Mouse (Mus musculus) liver, adult 2 months (tissue): ENCODE data around the gene Cryab. TPM values are rescaled to one million over a fixed set of nuclear protein-coding genes. Genes with fewer than 3 reads are reported as not detected.

ENCODE experiments used
- DNase-seq: peaks from one replicate; pipeline ENCODE4 v3.0.0-alpha.2; 2011; ENCODE audit warnings: low read depth, low spot score; ENCODE audit errors: extremely low read depth
- H3K27ac ChIP-seq: fragments of 200-500 bp; replicated peaks from 2 replicates; pipeline ENCODE4 v1.5.1; 2012; ENCODE audit warnings: low read depth, mild to moderate bottlenecking, control low read depth, inconsistent platforms, low read length; ENCODE audit not compliant: insufficient read depth
- H3K27me3 ChIP-seq: fragments of 200-500 bp; 2 replicates; pipeline ENCODE4 v1.6.1; 2012; ENCODE audit warnings: mild to moderate bottlenecking, moderate library complexity, low read length, inconsistent platforms; ENCODE audit not compliant: control insufficient read depth, insufficient read depth
- H3K36me3 ChIP-seq: fragments of 200-500 bp; 2 replicates; pipeline ENCODE4 v1.6.1; 2012; ENCODE audit warnings: low read length, inconsistent platforms; ENCODE audit not compliant: control insufficient read depth, insufficient read depth
- H3K4me1 ChIP-seq: fragments of 200-500 bp; 2 replicates; pipeline ENCODE4 v1.6.1; 2011; ENCODE audit warnings: low read length; ENCODE audit not compliant: control insufficient read depth, insufficient read depth
- H3K4me3 ChIP-seq: fragments of 200-500 bp; 2 replicates; pipeline ENCODE4 v1.5.1; 2011; ENCODE audit warnings: low read depth, mild to moderate bottlenecking, control low read depth, low read length, moderate library complexity; ENCODE audit not compliant: insufficient read depth
- H3K79me2 ChIP-seq: fragments of 200-500 bp; 2 replicates; pipeline ENCODE4 v1.6.1; 2012; ENCODE audit warnings: inconsistent platforms, mild to moderate bottlenecking, low read length, moderate library complexity; ENCODE audit not compliant: control insufficient read depth, insufficient read depth
- H3K9ac ChIP-seq: fragments of 200-500 bp; 2 replicates; pipeline ENCODE4 v1.6.1; 2012; ENCODE audit warnings: low read depth, mild to moderate bottlenecking, control low read depth, inconsistent platforms, low read length
- CTCF ChIP-seq: fragments of 200-500 bp; IDR thresholded peaks from 2 replicates; pipeline ENCODE4 v1.5.1; 2011; ENCODE audit warnings: low read depth, low read length, control low read depth
- POLR2A ChIP-seq: fragments of 200-500 bp; IDR thresholded peaks from 2 replicates; pipeline ENCODE4 v1.6.1; 2011; ENCODE audit warnings: low read length, control low read depth; ENCODE audit not compliant: insufficient read depth; ENCODE audit errors: extremely low read depth
- WGBS: fragments of 180-500 bp; shearing (Covaris S2); methylation state at CpG from one replicate; pipeline ENCODE4 v1.1.7; 2018; 5-methylcytosine and 5-hydroxymethylcytosine counted together
- polyA plus RNA-seq: library from polyadenylated mRNA; depleted of rRNA; stranded (reverse); fragments of >200 nt; gene quantifications from 2 replicates; pipeline ENCODE4 v1.2.3, GENCODE M21; 2012
- total RNA-seq: library from RNA; depleted of rRNA; stranded (reverse); fragments of >200 nt; gene quantifications from 2 replicates; pipeline ENCODE4 v1.2.3, GENCODE M21; 2014

Cryab gene
- total and polyA plus RNA-seq, 2 experiments = 2.4 to 5.5 TPM

GRCm38 (mm10) chr9:50738914-50739870 lies 11.9 kb upstream of the Cryab start, which contains the start of gene Dixdc1:
Dixdc1 (minus strand) TSS chr9:50739517.
- Histone ChIP-seq H3K4me1 (peaks cover 3% of the 10 kb centered on the region; the same call in 1 of the 2 replicates), H3K27me3 (no peaks in the 10 kb centered on the region), H3K79me2 (no peaks in the 10 kb centered on the region; the same call in 1 of the 2 replicates), H3K36me3 (peaks cover 2% of the 10 kb centered on the region; the same call in 1 of the 2 replicates), H3K9ac (no peak within 1 kb of the TSS), H3K4me3 (no peak within 1 kb of the TSS), H3K27ac (peak within 1 kb of the TSS; percentile 55)
- no peak for TF ChIP-seq POLR2A
- 7% methylated on average over 36 of the region's 36 CpGs for WGBS
- peak; percentile 88 for DNase-seq

GRCm38 (mm10) chr9:50740867-50741784 lies 10.0 kb upstream of the Cryab start:
- no peak for DNase-seq
- WGBS = 90% methylated on average over 14 of the region's 14 CpGs
- no peak overlapping the region for H3K9ac ChIP-seq
- no peak overlapping the region for H3K4me3 ChIP-seq
- no peaks in the 10 kb centered on the region for H3K27me3 ChIP-seq
- peaks cover 2% of the 10 kb centered on the region; the same call in 1 of the 2 replicates for H3K36me3 ChIP-seq
- TF ChIP-seq POLR2A (no peak), CTCF (no peak)
- H3K27ac ChIP-seq = no peak overlapping the region
- peaks cover 3% of the 10 kb centered on the region; the same call in 1 of the 2 replicates for H3K79me2 ChIP-seq
- peaks cover 6% of the 10 kb centered on the region; the same call in 1 of the 2 replicates for H3K4me1 ChIP-seq

- no peak for TF ChIP-seq CTCF
- no peak for TF ChIP-seq POLR2A
- Histone ChIP-seq H3K4me3 (no peak overlapping the region), H3K36me3 (peaks cover 2% of the 10 kb centered on the region; the same call in 1 of the 2 replicates), H3K27ac (no peak overlapping the region), H3K79me2 (peaks cover 3% of the 10 kb centered on the region; the same call in 1 of the 2 replicates), H3K4me1 (peaks cover 6% of the 10 kb centered on the region; the same call in 1 of the 2 replicates), H3K9ac (no peak overlapping the region), H3K27me3 (no peaks in the 10 kb centered on the region)
- whole genome bisulfite sequencing = 71% methylated on average over 3 of the region's 3 CpGs
- no peak for DNase-seq
Measured at GRCm38 (mm10) chr9:50742261-50742660, 8.9 kb upstream of the Cryab start.

GRCm38 (mm10) chr9:50742744-50743143 lies 8.4 kb upstream of the Cryab start:
- Histone ChIP-seq H3K4me3 (no peak overlapping the region), H3K27me3 (no peaks in the 10 kb centered on the region), H3K4me1 (peaks cover 6% of the 10 kb centered on the region; the same call in 1 of the 2 replicates), H3K27ac (no peak overlapping the region), H3K36me3 (peaks cover 2% of the 10 kb centered on the region; the same call in 1 of the 2 replicates), H3K79me2 (peaks cover 3% of the 10 kb centered on the region; the same call in 1 of the 2 replicates), H3K9ac (no peak overlapping the region)
- DNase-seq = no peak
- TF ChIP-seq POLR2A (no peak), CTCF (no peak)
- WGBS = 78% methylated on average over 2 of the region's 2 CpGs

GRCm38 (mm10) chr9:50745806-50746205 lies 5.3 kb upstream of the Cryab start:
- Histone ChIP-seq H3K9ac (peak overlapping the region; percentile 85), H3K4me1 (peaks cover 3% of the 10 kb centered on the region; the same call in 1 of the 2 replicates), H3K4me3 (peak overlapping the region; percentile 83), H3K36me3 (no peaks in the 10 kb centered on the region), H3K27ac (peak overlapping the region; percentile 90), H3K79me2 (peaks cover 3% of the 10 kb centered on the region; the same call in 1 of the 2 replicates), H3K27me3 (no peaks in the 10 kb centered on the region)
- TF ChIP-seq POLR2A (no peak), CTCF (no peak)
- peak; percentile 87 for DNase-seq
- 11% methylated on average over 7 of the region's 7 CpGs for WGBS
